Mouse (Mus musculus): ENCODE measurements around the gene Il6ra. TPM values are rescaled to one million over a fixed set of nuclear protein-coding genes. Genes with fewer than 3 reads are reported as not detected.

Il6ra gene
- polyA plus RNA-seq, 1 experiment from 2014 or later: 3.2 TPM

DNA sequence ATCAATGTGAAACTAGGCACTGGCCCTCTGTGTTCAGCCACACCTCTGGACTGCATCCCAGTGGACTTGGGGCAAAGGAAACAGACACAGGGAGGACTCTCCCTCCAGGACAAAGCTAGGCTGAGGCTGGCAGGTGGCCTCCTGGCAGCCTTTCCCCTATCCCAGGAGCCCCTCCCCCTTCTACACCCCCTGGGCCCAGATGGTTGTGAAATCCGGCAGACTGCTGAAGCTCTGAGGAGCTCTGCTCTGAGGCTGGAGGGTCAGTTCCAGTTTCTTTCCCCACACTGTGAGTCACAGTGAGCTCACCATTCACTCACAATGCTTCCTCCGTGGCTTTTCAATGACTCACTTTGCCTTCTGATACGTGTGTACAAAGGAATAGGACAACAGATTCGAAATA lies 51.9 kb downstream of the Il6ra start:
- H3K4me2 ChIP-seq: no peak overlapping the region
- ATAC-seq (ENCODE audit: insufficient read depth, low FRiP score, low read depth): peak; percentile 69
- no peaks in the 10 kb centered on the region for H3K9me3 ChIP-seq
- H3K9ac ChIP-seq: no peak overlapping the region
- peaks cover 19% of the 10 kb centered on the region for H3K4me1 ChIP-seq
- H3K27ac ChIP-seq: peak overlapping the region; percentile 57
- H3K36me3 ChIP-seq: no peaks in the 10 kb centered on the region
- H3K4me3 ChIP-seq (replicated peaks): no peak overlapping the region
- 20% methylated on average over 4 of the region's 4 CpGs for WGBS
- no peaks in the 10 kb centered on the region for H3K27me3 ChIP-seq (replicated peaks)

DNA sequence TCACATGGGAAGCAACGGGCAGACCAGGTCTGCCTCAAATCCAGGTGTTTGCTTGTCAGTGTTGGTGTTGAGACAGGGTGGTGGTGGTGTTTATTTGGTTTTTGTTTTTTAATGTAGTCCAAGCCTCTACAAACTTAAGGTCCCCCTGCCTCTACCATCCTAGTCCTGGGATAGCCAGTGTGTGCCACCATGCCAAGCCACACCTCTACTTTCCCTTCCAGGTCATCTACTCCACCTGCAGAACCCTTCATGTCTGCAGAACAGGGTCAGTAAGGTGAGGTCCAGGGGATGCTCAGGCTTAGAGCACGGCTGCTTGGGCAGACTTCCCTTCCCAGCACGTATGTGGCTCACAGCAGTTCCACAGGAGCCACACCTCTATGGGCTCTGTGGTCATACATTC lies 52.7 kb downstream of the Il6ra start:
- Histone ChIP-seq H3K36me3 (no peaks in the 10 kb centered on the region), H3K4me1 (peaks cover 17% of the 10 kb centered on the region), H3K27ac (no peak overlapping the region; the same call in 1 of the 2 replicates), H3K9me3 (no peaks in the 10 kb centered on the region), H3K27me3 (replicated peaks) (no peaks in the 10 kb centered on the region), H3K4me2 (no peak overlapping the region), H3K9ac (no peak overlapping the region), H3K4me3 (replicated peaks) (no peak overlapping the region)
- ATAC-seq (ENCODE audit: insufficient read depth, low FRiP score, low read depth): no peak
- 69% methylated on average over 3 of the region's 3 CpGs for WGBS

DNA sequence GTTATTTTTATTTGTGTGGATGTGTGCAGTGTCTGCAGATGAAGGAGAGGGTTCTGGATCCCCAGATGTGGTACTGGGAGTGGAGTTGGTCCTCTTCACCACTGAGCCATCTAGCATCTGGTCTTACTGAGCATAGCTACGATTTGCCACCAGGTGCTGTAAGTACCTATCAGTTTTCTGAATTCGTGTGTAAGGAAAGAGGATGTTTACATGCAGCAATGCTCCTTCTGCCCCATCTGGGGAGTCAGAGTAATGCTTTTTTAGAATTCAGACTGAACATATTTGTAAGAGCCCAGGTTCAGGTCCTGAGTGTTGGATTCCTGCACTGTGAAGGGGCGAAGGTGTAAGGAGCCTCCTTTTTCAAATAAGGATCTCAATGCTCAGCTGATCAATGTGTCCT lies 53.1 kb downstream of the Il6ra start:
- Histone ChIP-seq H3K36me3 (no peaks in the 10 kb centered on the region), H3K4me2 (no peak overlapping the region), H3K9me3 (no peaks in the 10 kb centered on the region), H3K27ac (no peak overlapping the region), H3K27me3 (replicated peaks) (no peaks in the 10 kb centered on the region), H3K4me3 (replicated peaks) (no peak overlapping the region), H3K4me1 (peaks cover 13% of the 10 kb centered on the region), H3K9ac (no peak overlapping the region)
- WGBS: 53% methylated on average over 3 of the region's 3 CpGs
- no peak for ATAC-seq (ENCODE audit: insufficient read depth, low FRiP score, low read depth)

DNA sequence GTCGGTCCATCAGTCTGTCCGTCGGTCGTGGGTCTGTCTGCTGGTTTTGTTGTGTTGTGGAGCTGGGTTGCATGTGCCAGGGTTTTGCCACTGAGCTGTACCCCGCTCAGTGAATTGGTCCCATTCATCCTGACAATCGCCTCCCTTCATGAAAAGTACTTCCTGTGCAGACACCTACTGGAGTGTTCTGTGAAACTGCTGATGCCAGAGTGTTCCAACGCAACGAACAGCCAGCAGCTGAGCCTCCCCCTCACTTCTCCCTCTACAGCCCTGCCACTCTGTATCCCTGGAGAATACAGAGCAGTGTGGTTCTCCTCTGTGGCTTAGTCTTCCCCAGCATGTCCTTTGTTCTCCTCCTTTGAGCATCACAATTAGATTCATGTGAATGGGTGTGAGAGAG lies 54.1 kb downstream of the Il6ra start:
- peaks cover 11% of the 10 kb centered on the region for H3K4me1 ChIP-seq
- H3K4me3 ChIP-seq (replicated peaks): no peak overlapping the region
- H3K9ac ChIP-seq: no peak overlapping the region
- 74% methylated on average over 8 of the region's 8 CpGs for WGBS
- no peaks in the 10 kb centered on the region for H3K27me3 ChIP-seq (replicated peaks)
- H3K4me2 ChIP-seq: no peak overlapping the region
- no peak for ATAC-seq (ENCODE audit: insufficient read depth, low FRiP score, low read depth)
- H3K9me3 ChIP-seq: no peaks in the 10 kb centered on the region
- H3K36me3 ChIP-seq: no peaks in the 10 kb centered on the region
- no peak overlapping the region for H3K27ac ChIP-seq

DNA sequence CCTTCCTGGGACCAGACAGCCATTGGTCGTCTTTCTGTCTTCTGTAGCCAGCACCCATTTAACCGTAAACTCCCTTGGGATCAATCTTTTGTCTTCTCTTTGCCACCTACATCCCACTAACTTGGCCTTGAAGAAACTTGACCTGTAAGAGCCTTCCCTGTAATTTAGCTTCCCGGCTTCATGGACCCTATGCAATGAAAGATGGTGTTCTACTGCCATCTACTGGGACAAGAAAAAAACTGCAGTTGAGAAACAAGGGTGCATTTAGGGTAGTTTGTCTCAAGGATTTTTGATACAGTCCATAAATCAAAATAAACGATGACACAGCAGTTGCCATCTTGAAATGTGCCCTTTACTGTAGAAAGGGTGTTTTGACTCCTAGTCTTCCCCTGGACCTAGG lies 54.9 kb downstream of the Il6ra start:
- no peak for ATAC-seq (ENCODE audit: insufficient read depth, low FRiP score, low read depth)
- Histone ChIP-seq H3K9me3 (no peaks in the 10 kb centered on the region), H3K4me2 (no peak overlapping the region), H3K4me3 (replicated peaks) (no peak overlapping the region), H3K36me3 (no peaks in the 10 kb centered on the region), H3K9ac (no peak overlapping the region), H3K27me3 (replicated peaks) (no peaks in the 10 kb centered on the region), H3K27ac (no peak overlapping the region), H3K4me1 (peaks cover 11% of the 10 kb centered on the region)
- 15% methylated on average over 4 of the region's 4 CpGs for WGBS

DNA sequence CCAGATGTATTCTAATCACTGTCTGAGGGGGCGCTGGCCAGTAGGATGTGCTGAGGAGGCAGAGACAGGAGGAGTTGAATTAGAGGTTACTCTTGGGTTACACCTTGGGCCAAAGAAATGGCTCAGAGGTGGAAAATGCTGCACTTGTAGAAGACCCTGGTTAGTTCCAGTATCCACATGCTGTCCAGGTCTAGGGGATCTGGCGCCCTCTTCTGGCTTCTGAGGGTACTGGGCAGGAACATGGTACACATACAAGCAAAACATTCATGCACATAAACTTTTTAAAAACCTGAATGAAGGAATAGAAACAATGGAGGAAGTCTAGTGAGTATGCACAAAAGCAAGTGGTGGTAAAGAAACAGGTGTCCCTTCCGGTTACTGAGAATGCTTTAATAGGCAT lies 55.6 kb downstream of the Il6ra start:
- no peak for ATAC-seq (ENCODE audit: insufficient read depth, low FRiP score, low read depth)
- H3K4me1 ChIP-seq: peaks cover 11% of the 10 kb centered on the region
- no peaks in the 10 kb centered on the region for H3K9me3 ChIP-seq
- H3K27me3 ChIP-seq (replicated peaks): no peaks in the 10 kb centered on the region
- no peak overlapping the region for H3K27ac ChIP-seq
- no peak overlapping the region for H3K9ac ChIP-seq
- 88% methylated on average over 3 of the region's 3 CpGs for WGBS
- H3K4me2 ChIP-seq: no peak overlapping the region
- no peak overlapping the region for H3K4me3 ChIP-seq (replicated peaks)
- no peaks in the 10 kb centered on the region for H3K36me3 ChIP-seq

DNA sequence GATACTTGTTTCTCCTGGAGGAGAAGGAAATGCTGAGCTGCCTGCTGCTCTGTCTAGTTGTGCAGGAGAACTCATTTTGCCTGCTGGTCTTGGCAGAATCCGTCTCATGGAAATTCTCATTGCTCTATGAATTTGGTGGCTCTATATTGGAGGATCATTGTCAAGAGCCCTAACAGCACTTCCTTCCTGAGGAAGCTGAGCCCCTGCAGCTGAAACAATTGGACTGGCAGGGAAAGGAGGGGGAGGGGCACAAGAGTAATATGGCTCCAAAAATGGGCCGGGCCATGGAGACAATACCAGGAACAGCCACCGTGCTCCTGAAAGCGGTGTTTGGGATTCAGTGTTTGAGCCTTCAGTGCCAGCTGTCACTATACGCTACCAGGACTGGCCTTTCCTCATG lies 59.2 kb downstream of the Il6ra start:
- Histone ChIP-seq H3K4me3 (replicated peaks) (no peak overlapping the region), H3K9ac (no peak overlapping the region), H3K9me3 (no peaks in the 10 kb centered on the region), H3K36me3 (no peaks in the 10 kb centered on the region), H3K4me1 (no peaks in the 10 kb centered on the region), H3K27ac (peak overlapping the region; percentile 67; the same call in 1 of the 2 replicates), H3K27me3 (replicated peaks) (no peaks in the 10 kb centered on the region), H3K4me2 (no peak overlapping the region)
- 65% methylated on average over 5 of the region's 5 CpGs for WGBS
- peak; percentile 9; the same call in 1 of the 2 replicates for ATAC-seq (ENCODE audit: insufficient read depth, low FRiP score, low read depth)

DNA sequence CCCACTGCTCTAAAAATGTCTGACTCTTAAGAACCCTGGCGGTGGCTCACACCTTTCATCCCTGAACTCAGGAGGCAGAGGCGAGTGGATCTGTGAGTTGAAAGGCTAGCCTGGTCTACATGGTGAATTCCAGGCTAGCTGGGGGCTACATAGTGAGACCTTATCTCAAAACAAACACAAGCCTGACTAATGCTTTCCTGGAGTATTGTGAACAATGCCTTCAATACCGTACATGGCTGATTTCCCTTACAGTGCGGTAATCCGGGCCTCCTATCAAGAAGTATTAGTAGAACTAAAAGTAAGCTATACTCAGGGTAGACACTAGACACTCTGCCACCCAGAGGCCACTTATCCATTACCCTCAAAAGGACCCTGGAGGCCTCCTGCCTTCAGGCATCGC lies 64.9 kb downstream of the Il6ra start:
- 74% methylated on average over 6 of the region's 6 CpGs for WGBS
- Histone ChIP-seq H3K4me2 (no peak overlapping the region), H3K36me3 (no peaks in the 10 kb centered on the region), H3K9ac (no peak overlapping the region), H3K27me3 (replicated peaks) (no peaks in the 10 kb centered on the region), H3K4me3 (replicated peaks) (no peak overlapping the region), H3K9me3 (no peaks in the 10 kb centered on the region), H3K27ac (no peak overlapping the region), H3K4me1 (no peaks in the 10 kb centered on the region)
- ATAC-seq (ENCODE audit: insufficient read depth, low FRiP score, low read depth): no peak

DNA sequence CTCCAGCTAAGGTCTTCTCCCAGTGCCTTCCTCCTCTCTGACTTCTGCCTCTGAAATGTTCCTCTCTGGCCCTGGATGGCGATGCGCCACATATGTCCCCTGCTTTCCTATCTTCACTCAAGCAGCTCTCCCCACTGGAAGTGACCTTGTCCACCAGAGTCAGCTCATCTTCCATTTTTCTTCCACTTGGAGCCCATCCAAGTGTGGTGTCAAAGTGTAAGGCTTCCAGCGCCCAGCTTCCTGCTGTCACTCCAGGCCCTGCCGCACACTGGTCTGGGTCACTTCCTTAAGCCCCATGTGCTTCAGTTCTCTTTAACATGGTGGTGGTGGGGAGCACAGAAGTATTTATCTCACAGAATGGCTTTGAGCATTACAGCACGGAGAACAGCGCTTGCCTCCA lies 65.4 kb downstream of the Il6ra start:
- H3K4me3 ChIP-seq (replicated peaks): no peak overlapping the region
- 70% methylated on average over 6 of the region's 6 CpGs for WGBS
- no peaks in the 10 kb centered on the region for H3K9me3 ChIP-seq
- H3K4me2 ChIP-seq: no peak overlapping the region
- no peaks in the 10 kb centered on the region for H3K4me1 ChIP-seq
- H3K9ac ChIP-seq: no peak overlapping the region
- ATAC-seq (ENCODE audit: insufficient read depth, low FRiP score, low read depth): no peak
- H3K36me3 ChIP-seq: no peaks in the 10 kb centered on the region
- H3K27me3 ChIP-seq (replicated peaks): no peaks in the 10 kb centered on the region
- no peak overlapping the region for H3K27ac ChIP-seq

DNA sequence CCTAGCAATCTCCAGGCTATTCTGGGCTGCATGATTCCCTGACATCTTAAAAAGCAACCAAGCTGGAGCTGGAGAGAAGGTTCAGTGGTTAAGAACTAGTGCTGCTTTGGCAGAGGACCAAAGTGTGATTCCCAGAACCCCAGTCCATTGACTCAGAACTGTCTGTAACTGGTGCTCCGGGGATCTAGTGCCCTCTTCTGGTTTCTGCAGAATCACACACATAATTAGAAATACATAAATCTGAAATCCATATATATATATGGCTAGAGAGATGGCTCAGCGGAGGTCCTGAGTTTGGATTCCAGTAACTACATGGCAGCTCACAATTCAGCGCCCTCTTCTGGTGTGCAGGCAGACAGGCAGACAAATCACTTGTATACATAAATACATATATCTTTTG lies 65.9 kb downstream of the Il6ra start:
- 73% methylated on average over 3 of the region's 3 CpGs for WGBS
- no peak overlapping the region for H3K9ac ChIP-seq
- H3K9me3 ChIP-seq: no peaks in the 10 kb centered on the region
- H3K4me2 ChIP-seq: no peak overlapping the region
- H3K27ac ChIP-seq: no peak overlapping the region
- ATAC-seq (ENCODE audit: insufficient read depth, low FRiP score, low read depth): no peak
- no peaks in the 10 kb centered on the region for H3K27me3 ChIP-seq (replicated peaks)
- no peak overlapping the region for H3K4me3 ChIP-seq (replicated peaks)
- no peaks in the 10 kb centered on the region for H3K36me3 ChIP-seq
- no peaks in the 10 kb centered on the region for H3K4me1 ChIP-seq

DNA sequence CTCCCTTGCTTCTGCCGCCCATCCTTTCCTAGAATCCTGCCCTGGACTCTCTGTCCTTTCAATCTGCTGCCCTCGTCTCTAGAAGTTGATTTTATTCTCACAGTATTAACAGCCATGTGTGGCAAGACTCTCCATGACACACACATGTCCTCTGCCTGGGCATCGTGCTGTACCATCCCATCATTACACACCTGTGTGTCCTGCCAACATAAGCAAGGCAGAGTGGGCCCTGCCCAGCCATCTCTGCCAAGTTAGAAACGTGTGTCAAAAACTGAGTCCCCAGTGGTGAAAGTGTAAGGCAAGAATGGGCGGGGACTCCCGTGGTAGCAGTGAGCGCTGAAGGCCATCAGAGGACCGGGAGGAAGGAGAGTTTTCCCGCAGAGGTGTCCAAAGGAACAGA lies 67.2 kb downstream of the Il6ra start:
- Histone ChIP-seq H3K36me3 (no peaks in the 10 kb centered on the region), H3K27me3 (replicated peaks) (no peaks in the 10 kb centered on the region), H3K4me2 (no peak overlapping the region), H3K9me3 (no peaks in the 10 kb centered on the region), H3K9ac (no peak overlapping the region), H3K27ac (no peak overlapping the region), H3K4me3 (replicated peaks) (no peak overlapping the region), H3K4me1 (no peaks in the 10 kb centered on the region)
- ATAC-seq (ENCODE audit: insufficient read depth, low FRiP score, low read depth): no peak
- WGBS: 74% methylated on average over 9 of the region's 9 CpGs

DNA sequence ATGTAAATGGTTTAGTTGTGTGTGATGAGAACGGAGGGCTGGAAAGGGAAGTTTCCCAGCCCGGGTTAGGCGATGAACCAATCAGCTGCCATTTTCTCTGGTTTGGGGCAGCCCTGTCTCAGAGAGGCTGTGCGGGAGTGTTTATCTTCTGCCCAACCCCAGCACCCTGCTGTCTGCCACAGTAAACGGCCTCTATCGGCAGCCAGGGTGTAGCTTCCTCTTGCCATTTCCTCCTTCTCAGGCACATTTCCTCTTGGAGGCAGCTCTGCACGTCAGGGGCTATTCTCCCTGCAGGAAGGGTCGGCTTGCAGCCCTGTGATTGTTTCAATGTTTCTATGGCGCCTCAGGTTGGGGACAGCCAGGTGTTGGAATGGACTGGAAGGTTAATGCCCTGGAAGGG lies 69.8 kb downstream of the Il6ra start:
- no peaks in the 10 kb centered on the region for H3K9me3 ChIP-seq
- no peak overlapping the region for H3K4me3 ChIP-seq (replicated peaks)
- no peak overlapping the region for H3K4me2 ChIP-seq
- H3K4me1 ChIP-seq: no peaks in the 10 kb centered on the region
- no peak overlapping the region for H3K27ac ChIP-seq
- no peaks in the 10 kb centered on the region for H3K36me3 ChIP-seq
- WGBS: 50% methylated on average over 9 of the region's 9 CpGs
- H3K27me3 ChIP-seq (replicated peaks): no peaks in the 10 kb centered on the region
- peak; percentile 43; the same call in 1 of the 2 replicates for ATAC-seq (ENCODE audit: insufficient read depth, low FRiP score, low read depth)
- no peak overlapping the region for H3K9ac ChIP-seq

DNA sequence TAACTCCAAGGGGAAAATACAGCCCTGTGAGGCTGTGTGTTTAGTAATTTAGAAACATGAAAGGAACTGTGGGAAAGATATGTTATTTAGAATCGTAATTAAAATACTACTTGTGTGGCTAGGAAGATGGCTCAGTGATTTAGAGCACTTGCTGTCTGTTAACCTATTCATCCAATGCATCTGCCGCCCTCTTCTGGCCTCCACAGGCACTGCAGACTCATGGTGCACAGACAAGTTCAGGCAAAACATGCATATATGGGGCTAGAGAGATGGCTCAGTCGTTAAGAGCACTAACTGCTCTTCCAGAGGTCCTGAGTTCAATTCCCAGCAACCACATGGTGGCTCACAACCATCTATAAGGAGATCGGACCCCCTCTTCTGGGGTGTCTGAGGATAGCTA lies 70.7 kb downstream of the Il6ra start:
- H3K9me3 ChIP-seq: no peaks in the 10 kb centered on the region
- no peak for ATAC-seq (ENCODE audit: insufficient read depth, low FRiP score, low read depth)
- H3K4me3 ChIP-seq (replicated peaks): no peak overlapping the region
- 74% methylated on average over 4 of the region's 4 CpGs for WGBS
- H3K27ac ChIP-seq: no peak overlapping the region
- no peaks in the 10 kb centered on the region for H3K27me3 ChIP-seq (replicated peaks)
- H3K4me2 ChIP-seq: no peak overlapping the region
- no peaks in the 10 kb centered on the region for H3K4me1 ChIP-seq
- H3K36me3 ChIP-seq: no peaks in the 10 kb centered on the region
- H3K9ac ChIP-seq: no peak overlapping the region
